Mouse (Mus musculus): ENCODE measurements at regions not wholly inside any gene's neighbourhood (a gene's known extent, or its start where the extent isn't known, plus 50 kb on each side); places are given as distances from the start of the nearest gene placed in this dataset.

GRCm38 (mm10) chr9:63038031-63038430, 50.3 kb upstream of the Pias1 start:
- TF ChIP-seq CTCF (IDR thresholded peaks at IDR 0.05; ENCODE audit: borderline replicate concordance, control insufficient read depth, extremely low read depth, insufficient read depth, low read length, poor library complexity) (no peak), POLR2A (IDR thresholded peaks at IDR 0.05; ENCODE audit: control insufficient read depth, extremely low read depth, insufficient read depth, low read length, poor library complexity) (no peak)
